Mouse (Mus musculus) induced T-regulatory cell, adult 2 months (primary cell): ENCODE data around the gene Wipi1.

ENCODE experiments used
- DNase-seq: peaks from one replicate; pipeline ENCODE4 v3.0.0-alpha.2; 2012; ENCODE audit warnings: low read depth

Gene Wipi1

GRCm38 (mm10) chr11:109578536-109578935 is 33.2 kb downstream of the Wipi1 start:
- no peak for DNase-seq

GRCm38 (mm10) chr11:109575832-109576231 is 35.9 kb downstream of the Wipi1 start:
- DNase-seq = no peak

- DNase-seq = no peak
Observed at GRCm38 (mm10) chr11:109574604-109575003, 37.2 kb downstream of the Wipi1 start.

- DNase-seq = no peak
Observed at GRCm38 (mm10) chr11:109572051-109572450, 39.7 kb downstream of the Wipi1 start.

- DNase-seq = peak; percentile 62
Observed at GRCm38 (mm10) chr11:109569809-109570208, 42.0 kb downstream of the Wipi1 start.

- DNase-seq = peak; percentile 57
Observed at GRCm38 (mm10) chr11:109569007-109569618, 42.7 kb downstream of the Wipi1 start.

- DNase-seq = no peak
Observed at GRCm38 (mm10) chr11:109564466-109565214, 47.1 kb downstream of the Wipi1 start.

- no peak for DNase-seq
Observed at GRCm38 (mm10) chr11:109563708-109564107, 48.1 kb downstream of the Wipi1 start.

GRCm38 (mm10) chr11:109561445-109561844 is 50.3 kb downstream of the Wipi1 start:
- no peak for DNase-seq

GRCm38 (mm10) chr11:109560793-109561257 is 50.9 kb downstream of the Wipi1 start:
- DNase-seq = peak; percentile 90

GRCm38 (mm10) chr11:109559241-109559640 is 52.5 kb downstream of the Wipi1 start:
- no peak for DNase-seq

- DNase-seq = no peak
Observed at GRCm38 (mm10) chr11:109557419-109557818, 54.3 kb downstream of the Wipi1 start.

GRCm38 (mm10) chr11:109556130-109556529 is 55.6 kb downstream of the Wipi1 start:
- no peak for DNase-seq

- DNase-seq = peak; percentile 17
Observed at GRCm38 (mm10) chr11:109554443-109554842, 57.3 kb downstream of the Wipi1 start.

- DNase-seq = peak; percentile 16
Observed at GRCm38 (mm10) chr11:109553921-109554320, 57.8 kb downstream of the Wipi1 start.

- DNase-seq = no peak
Observed at GRCm38 (mm10) chr11:109549599-109550290, 62.0 kb downstream of the Wipi1 start.

GRCm38 (mm10) chr11:109547652-109548051 is 64.1 kb downstream of the Wipi1 start:
- DNase-seq = no peak

GRCm38 (mm10) chr11:109546305-109547001 is 65.3 kb downstream of the Wipi1 start:
- DNase-seq = peak; percentile 23

GRCm38 (mm10) chr11:109545700-109546143 is 66.0 kb downstream of the Wipi1 start:
- peak; percentile 53 for DNase-seq

GRCm38 (mm10) chr11:109545265-109545664 is 66.5 kb downstream of the Wipi1 start:
- peak; percentile 11 for DNase-seq

GRCm38 (mm10) chr11:109544432-109544831 is 67.3 kb downstream of the Wipi1 start:
- DNase-seq = no peak

GRCm38 (mm10) chr11:109543466-109543865 is 68.3 kb downstream of the Wipi1 start:
- DNase-seq = no peak
